Mouse (Mus musculus): ENCODE data around the gene Olfr681. TPM values are rescaled to one million over a fixed set of nuclear protein-coding genes. Genes with fewer than 3 reads are reported as not detected.
"Not testable (repeated sequence)": the region's sequence is repeated elsewhere in the genome, so short reads cannot be mapped to it uniquely, and the experiment has no call there.

Olfr681 gene
- not detected in 2 replicates for polyA plus RNA-seq (2011; ENCODE audit: insufficient read length, low read depth, missing spikeins)

DNA sequence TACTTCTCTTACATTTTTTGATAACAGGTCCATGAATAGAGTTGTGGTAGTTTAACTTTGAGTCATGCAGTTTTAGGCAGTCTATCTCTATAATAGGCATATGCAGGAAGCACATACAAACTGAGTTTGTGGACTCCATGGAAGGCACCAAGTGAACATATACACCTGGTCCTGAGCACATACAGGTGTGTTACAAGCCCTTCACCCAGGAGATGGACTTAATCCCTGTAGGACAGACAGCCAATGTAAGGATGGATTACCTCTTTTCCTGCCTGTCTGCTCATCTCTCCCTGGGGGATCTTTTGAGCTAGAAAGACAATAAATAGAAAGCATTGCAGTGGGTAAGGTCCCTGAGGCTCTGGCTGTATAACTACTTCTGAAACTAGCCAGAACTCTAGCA lies at the start of gene Olfr681:
Gene Olfr681 (plus strand): TSS at position 301 of the 400 bp plus-strand sequence.
- TF ChIP-seq CTCF (IDR thresholded peaks at IDR 0.05; ENCODE audit: borderline replicate concordance, insufficient read depth, low read length) = no peak
- TF ChIP-seq POLR2A (IDR thresholded peaks at IDR 0.05; ENCODE audit: low read depth, low read length) = no peak
- Histone ChIP-seq H3K4me1 (ENCODE audit: control insufficient read depth, insufficient read depth, low read length) (no peaks in the 10 kb centered on the region), H3K27ac (ENCODE audit: insufficient read depth, low read length) (no peak within 1 kb of the TSS), H3K4me3 (ENCODE audit: insufficient read depth, low read length) (no peak within 1 kb of the TSS)

DNA sequence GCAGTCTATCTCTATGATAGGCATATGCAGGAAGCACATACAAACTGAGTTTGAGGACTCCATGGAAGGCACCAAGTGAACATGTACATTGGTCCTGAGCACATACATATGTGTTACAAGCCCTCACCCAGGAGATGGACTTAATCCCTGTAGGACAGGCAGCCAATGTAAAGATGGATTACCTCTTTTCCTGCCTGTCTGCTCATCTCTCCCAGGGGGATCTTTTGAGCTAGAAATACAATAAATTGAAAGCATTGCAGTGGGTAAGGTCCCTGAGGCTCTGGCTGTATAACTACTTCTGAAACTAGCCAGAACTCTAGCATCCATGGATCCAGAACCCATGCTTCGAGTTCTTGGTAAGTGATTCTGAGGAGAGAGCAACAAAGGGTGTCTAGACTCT lies 35.7 kb upstream of the Olfr681 start, which contains the start of gene Olfr679:
Gene Olfr679 (plus strand): TSS at position 301 of the 400 bp plus-strand sequence.
- H3K27ac ChIP-seq (ENCODE audit: insufficient read depth, low read length) = no peak within 1 kb of the TSS
- TF ChIP-seq CTCF (IDR thresholded peaks at IDR 0.05; ENCODE audit: borderline replicate concordance, insufficient read depth, low read length) (no peak), POLR2A (IDR thresholded peaks at IDR 0.05; ENCODE audit: low read depth, low read length) (no peak)
- H3K4me3 ChIP-seq (ENCODE audit: insufficient read depth, low read length) = no peak within 1 kb of the TSS
- no peaks in the 10 kb centered on the region for H3K4me1 ChIP-seq (ENCODE audit: control insufficient read depth, insufficient read depth, low read length)

DNA sequence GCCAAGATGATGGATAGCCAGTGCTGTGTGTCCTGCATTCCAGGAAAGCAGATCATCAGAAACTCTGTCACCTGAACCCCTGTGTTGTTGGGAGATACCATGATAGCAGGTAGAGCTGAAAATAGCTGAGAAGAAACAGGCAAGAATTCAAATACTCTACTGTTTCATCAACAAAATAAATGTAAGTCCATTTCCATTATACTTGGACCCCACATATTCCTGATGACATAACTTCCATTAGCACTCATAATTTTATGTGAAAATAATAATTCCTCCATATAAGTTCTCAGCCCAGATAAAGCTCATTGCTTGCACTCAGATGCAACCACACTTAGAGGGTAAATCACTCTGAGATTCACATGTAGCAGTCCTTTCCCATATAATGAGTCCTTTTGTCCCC lies 23.9 kb upstream of the Olfr681 start, which contains the start of gene Olfr680-ps1:
Gene Olfr680-ps1 (minus strand): TSS at position 101 of the 400 bp plus-strand sequence.
- not testable (repeated sequence) for H3K4me3 ChIP-seq (ENCODE audit: insufficient read depth, low read length); H3K27ac ChIP-seq (ENCODE audit: insufficient read depth, low read length); H3K4me1 ChIP-seq (ENCODE audit: control insufficient read depth, insufficient read depth, low read length)

DNA sequence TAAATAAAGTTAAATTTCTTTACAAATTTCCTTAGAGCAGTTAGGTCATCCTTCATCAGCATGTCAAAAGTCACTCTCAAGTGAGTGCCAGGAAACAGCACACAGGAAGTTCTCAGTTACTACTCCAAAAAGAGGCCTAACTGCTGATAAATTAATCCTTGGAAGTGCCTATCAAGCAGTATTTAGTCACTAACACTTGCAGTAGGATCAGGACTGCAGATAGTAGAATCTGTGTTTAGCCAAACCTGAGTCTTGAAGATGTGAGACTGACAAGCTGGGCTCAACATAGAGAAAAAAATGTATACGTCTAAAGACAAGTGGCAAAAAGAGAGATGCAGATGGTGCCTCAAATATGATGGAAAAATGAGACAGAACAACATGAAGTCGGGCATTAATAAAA lies 24.6 kb downstream of the Olfr681 start:
- Histone ChIP-seq H3K4me1 (ENCODE audit: control insufficient read depth, insufficient read depth, low read length) (no peaks in the 10 kb centered on the region), H3K4me3 (ENCODE audit: insufficient read depth, low read length) (no peak overlapping the region), H3K27ac (ENCODE audit: insufficient read depth, low read length) (no peak overlapping the region)
- TF ChIP-seq POLR2A (IDR thresholded peaks at IDR 0.05; ENCODE audit: low read depth, low read length) (no peak), CTCF (IDR thresholded peaks at IDR 0.05; ENCODE audit: borderline replicate concordance, insufficient read depth, low read length) (no peak)

DNA sequence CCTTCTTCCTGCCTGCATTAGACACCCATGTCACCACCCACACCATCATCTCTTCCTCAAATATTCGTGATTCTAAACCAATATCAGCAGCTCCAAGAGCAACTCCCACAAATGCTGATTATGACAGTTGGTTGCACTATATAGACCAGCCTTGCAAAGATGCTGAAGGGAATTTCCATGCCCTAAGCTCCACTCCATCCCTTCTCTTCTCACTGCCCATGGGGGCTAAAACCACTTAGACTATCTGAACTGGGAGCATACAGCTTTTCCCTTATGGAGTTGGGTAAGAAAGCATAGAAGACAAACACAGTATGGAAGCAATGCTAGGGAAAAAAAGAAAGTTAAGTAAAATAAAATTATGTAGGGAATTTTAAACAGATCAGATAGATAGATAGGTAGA lies 30.3 kb downstream of the Olfr681 start, which contains the start of gene Olfr683:
Gene Olfr683 (minus strand): TSS at position 101 of the 400 bp plus-strand sequence.
- H3K4me1 ChIP-seq (ENCODE audit: control insufficient read depth, insufficient read depth, low read length) = no peaks in the 10 kb centered on the region
- no peak within 1 kb of the TSS for H3K27ac ChIP-seq (ENCODE audit: insufficient read depth, low read length)
- H3K4me3 ChIP-seq (ENCODE audit: insufficient read depth, low read length) = no peak within 1 kb of the TSS
- TF ChIP-seq CTCF (IDR thresholded peaks at IDR 0.05; ENCODE audit: borderline replicate concordance, insufficient read depth, low read length) (no peak), POLR2A (IDR thresholded peaks at IDR 0.05; ENCODE audit: low read depth, low read length) (no peak)

DNA sequence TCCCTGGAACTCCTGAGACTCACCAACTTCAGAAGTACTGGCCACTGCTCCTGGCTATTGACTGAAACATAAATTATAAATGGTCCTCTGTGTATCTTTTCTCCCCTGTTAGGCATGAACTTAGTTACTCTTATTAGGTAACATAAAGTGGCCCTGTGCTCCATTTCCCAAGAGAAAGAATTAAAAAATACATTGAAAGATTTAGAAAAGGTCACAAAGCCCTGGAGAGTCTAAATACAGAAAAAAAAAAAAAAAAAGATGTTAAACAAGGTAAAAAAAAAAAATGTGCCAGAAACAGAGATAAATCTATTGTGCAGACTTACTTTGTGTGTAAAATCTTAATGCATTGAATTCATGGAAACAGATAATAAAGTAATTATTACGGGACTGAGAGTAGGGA lies 46.9 kb downstream of the Olfr681 start, which contains the start of gene Olfr684:
Gene Olfr684 (minus strand): TSS at position 101 of the 400 bp plus-strand sequence.
- H3K4me3 ChIP-seq (ENCODE audit: insufficient read depth, low read length) = no peak within 1 kb of the TSS
- H3K4me1 ChIP-seq (ENCODE audit: control insufficient read depth, insufficient read depth, low read length) = no peaks in the 10 kb centered on the region
- no peak within 1 kb of the TSS for H3K27ac ChIP-seq (ENCODE audit: insufficient read depth, low read length)
- TF ChIP-seq CTCF (IDR thresholded peaks at IDR 0.05; ENCODE audit: borderline replicate concordance, insufficient read depth, low read length) = no peak
- TF ChIP-seq POLR2A (IDR thresholded peaks at IDR 0.05; ENCODE audit: low read depth, low read length) = no peak

DNA sequence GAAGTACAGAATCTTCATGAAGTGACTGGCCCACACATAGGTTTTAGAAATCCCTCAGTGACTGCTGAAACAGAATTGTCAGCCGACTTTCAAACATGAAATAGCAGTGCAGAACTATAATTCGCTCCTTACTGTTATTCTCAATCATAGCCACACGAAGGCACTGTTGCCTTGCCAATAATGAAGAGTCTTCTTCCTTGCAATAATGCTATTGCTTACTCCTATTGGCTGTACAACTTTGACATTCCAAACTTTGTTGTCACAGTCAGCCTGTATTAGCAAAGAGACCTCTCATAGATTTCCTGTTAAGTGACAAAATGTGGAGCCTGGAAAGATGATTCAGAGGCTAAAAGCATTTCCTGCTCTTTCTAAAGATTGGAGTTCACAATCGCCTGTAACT lies 54.1 kb downstream of the Olfr681 start:
- TF ChIP-seq POLR2A (IDR thresholded peaks at IDR 0.05; ENCODE audit: low read depth, low read length) (no peak), CTCF (IDR thresholded peaks at IDR 0.05; ENCODE audit: borderline replicate concordance, insufficient read depth, low read length) (no peak)
- H3K4me1 ChIP-seq (ENCODE audit: control insufficient read depth, insufficient read depth, low read length) = no peaks in the 10 kb centered on the region

More for the DNA sequence above, 54.1 kb downstream of the Olfr681 start:
- no peak overlapping the region for H3K27ac ChIP-seq (ENCODE audit: insufficient read depth, low read length)
- no peak overlapping the region for H3K4me3 ChIP-seq (ENCODE audit: insufficient read depth, low read length)

Other genes starting within 250 kb of the Olfr681 start
- gene Olfr665, start 238.8 kb upstream of the Olfr681 start, polyA plus RNA-seq (2011; ENCODE audit: insufficient read length, low read depth, missing spikeins) = not detected in 2 replicates
- gene Olfr666, start 220.9 kb upstream of the Olfr681 start, polyA plus RNA-seq (2011; ENCODE audit: insufficient read length, low read depth, missing spikeins) = not detected in 2 replicates
- gene Olfr667, start 195.4 kb upstream of the Olfr681 start, polyA plus RNA-seq (2011; ENCODE audit: insufficient read length, low read depth, missing spikeins) = not detected in 2 replicates
- gene Olfr668, start 188.8 kb upstream of the Olfr681 start, polyA plus RNA-seq (2011; ENCODE audit: insufficient read length, low read depth, missing spikeins) = not detected in 2 replicates
- not detected in 2 replicates for gene Olfr669, start 182.6 kb upstream of the Olfr681 start, polyA plus RNA-seq (2011; ENCODE audit: insufficient read length, low read depth, missing spikeins)
- gene Olfr670, start 154.2 kb upstream of the Olfr681 start, polyA plus RNA-seq (2011; ENCODE audit: insufficient read length, low read depth, missing spikeins) = not detected in 2 replicates
- not detected in 2 replicates for gene Olfr671, start 137.7 kb upstream of the Olfr681 start, polyA plus RNA-seq (2011; ENCODE audit: insufficient read length, low read depth, missing spikeins)
- gene Olfr672, start 114.8 kb upstream of the Olfr681 start, polyA plus RNA-seq (2011; ENCODE audit: insufficient read length, low read depth, missing spikeins) = not detected in 2 replicates
- not detected in 2 replicates for gene Olfr675, start 88.4 kb upstream of the Olfr681 start, polyA plus RNA-seq (2011; ENCODE audit: insufficient read length, low read depth, missing spikeins)
- gene Olfr676, start 84.1 kb upstream of the Olfr681 start, polyA plus RNA-seq (2011; ENCODE audit: insufficient read length, low read depth, missing spikeins) = not detected in 2 replicates
- not detected in 2 replicates for gene Olfr677, start 65.5 kb upstream of the Olfr681 start, polyA plus RNA-seq (2011; ENCODE audit: insufficient read length, low read depth, missing spikeins)
- not detected in 2 replicates for gene Olfr678, start 52.4 kb upstream of the Olfr681 start, polyA plus RNA-seq (2011; ENCODE audit: insufficient read length, low read depth, missing spikeins)
- not detected in 2 replicates for gene Olfr679, start 35.6 kb upstream of the Olfr681 start, polyA plus RNA-seq (2011; ENCODE audit: insufficient read length, low read depth, missing spikeins)
- not detected in 2 replicates for gene Olfr680-ps1, start 24.0 kb upstream of the Olfr681 start, polyA plus RNA-seq (2011; ENCODE audit: insufficient read length, low read depth, missing spikeins)
- not detected in 2 replicates for gene Olfr683, start 30.2 kb downstream of the Olfr681 start, polyA plus RNA-seq (2011; ENCODE audit: insufficient read length, low read depth, missing spikeins)
- not detected in 2 replicates for gene Olfr684, start 46.8 kb downstream of the Olfr681 start, polyA plus RNA-seq (2011; ENCODE audit: insufficient read length, low read depth, missing spikeins)
- not detected in 2 replicates for gene Olfr685, start 69.2 kb downstream of the Olfr681 start, polyA plus RNA-seq (2011; ENCODE audit: insufficient read length, low read depth, missing spikeins)
- not detected in 2 replicates for gene Olfr686, start 90.6 kb downstream of the Olfr681 start, polyA plus RNA-seq (2011; ENCODE audit: insufficient read length, low read depth, missing spikeins)
- gene Olfr688, start 171.3 kb downstream of the Olfr681 start, polyA plus RNA-seq (2011; ENCODE audit: insufficient read length, low read depth, missing spikeins) = not detected in 2 replicates
- not detected in 2 replicates for gene Olfr689, start 194.3 kb downstream of the Olfr681 start, polyA plus RNA-seq (2011; ENCODE audit: insufficient read length, low read depth, missing spikeins)
- gene Olfr690, start 217.3 kb downstream of the Olfr681 start, polyA plus RNA-seq (2011; ENCODE audit: insufficient read length, low read depth, missing spikeins) = not detected in 2 replicates
- gene Olfr691, start 225.4 kb downstream of the Olfr681 start, polyA plus RNA-seq (2011; ENCODE audit: insufficient read length, low read depth, missing spikeins) = not detected in 2 replicates

Measured in embryonic fibroblast, embryonic 13.5 days (primary cell).